Mouse (Mus musculus) intestine, postnatal 0 days (tissue): Measurements from ENCODE around the gene Zfp408. TPM values are rescaled to one million over a fixed set of nuclear protein-coding genes. Genes with fewer than 3 reads are reported as not detected.
"Not testable (repeated sequence)": the region's sequence is repeated elsewhere in the genome, so short reads cannot be mapped to it uniquely, and the experiment has no call there.

Experiments used
- ATAC-seq: fragments of 200-750 bp; cut with Nextera tagmentation; 2 replicates; pipeline ENCODE4 v1.8.0; 2017; ENCODE audit warnings: mild to moderate bottlenecking, moderate TSS enrichment, moderate library complexity
- H3K27ac ChIP-seq: fragments of 300-500 bp; sonication (generic); 2 replicates; pipeline ENCODE4 v1.5.1; 2014; ENCODE audit warnings: mild to moderate bottlenecking, low read depth, low read length, moderate library complexity
- H3K27me3 ChIP-seq: fragments of 300-500 bp; sonication (generic); replicated peaks from 2 replicates; pipeline ENCODE4 v1.6.1; 2014; ENCODE audit warnings: low read length, mixed read lengths; ENCODE audit not compliant: control insufficient read depth, insufficient read depth
- H3K36me3 ChIP-seq: fragments of 300-500 bp; sonication (generic); 2 replicates; pipeline ENCODE4 v1.6.1; 2014; ENCODE audit warnings: mild to moderate bottlenecking, moderate library complexity; ENCODE audit not compliant: control insufficient read depth, insufficient read depth
- H3K4me1 ChIP-seq: fragments of 300-500 bp; sonication (generic); replicated peaks from 2 replicates; pipeline ENCODE4 v1.6.1; 2014; ENCODE audit warnings: antibody characterized with exemption, low read length, mixed read lengths; ENCODE audit not compliant: control insufficient read depth, insufficient read depth
- H3K4me2 ChIP-seq: fragments of 300-500 bp; sonication (generic); replicated peaks from 2 replicates; pipeline ENCODE4 v1.6.1; 2014; ENCODE audit warnings: low read depth, mild to moderate bottlenecking, moderate library complexity
- H3K4me3 ChIP-seq: fragments of 300-500 bp; sonication (generic); 2 replicates; pipeline ENCODE4 v1.5.1; 2014; ENCODE audit warnings: low read depth, low read length
- H3K9ac ChIP-seq: fragments of 300-500 bp; sonication (generic); 2 replicates; pipeline ENCODE4 v1.6.1; 2014; ENCODE audit warnings: mild to moderate bottlenecking, low read depth, low read length
- H3K9me3 ChIP-seq: fragments of 300-500 bp; sonication (generic); 2 replicates; pipeline ENCODE4 v1.6.1; 2016; ENCODE audit warnings: mixed run types; ENCODE audit not compliant: control insufficient read depth
- CTCF ChIP-seq: sonication (generic); IDR thresholded peaks from 2 replicates; pipeline ENCODE4 v1.5.1; 2016; ENCODE audit warnings: low read depth, mild to moderate bottlenecking, control low read depth, antibody characterized with exemption, moderate library complexity
- WGBS: fragments of 180-500 bp; shearing (Covaris S2); extraction: QIAGEN DNeasy Blood & Tissue Kit; methylation state at CpG from one replicate; pipeline ENCODE4 v1.1.7; 2014; 5-methylcytosine and 5-hydroxymethylcytosine counted together
- polyA plus RNA-seq: library from polyadenylated mRNA; unstranded; fragments of >200 nt; fragmentation: Nextera tagmentation; extraction: Ambion mirVana; gene quantifications from 2 replicates; pipeline ENCODE4 v1.2.1, GENCODE M21; 2015

Gene Zfp408
- polyA plus RNA-seq, 1 experiment from 2014 or later, result 2.6 TPM

DNA sequence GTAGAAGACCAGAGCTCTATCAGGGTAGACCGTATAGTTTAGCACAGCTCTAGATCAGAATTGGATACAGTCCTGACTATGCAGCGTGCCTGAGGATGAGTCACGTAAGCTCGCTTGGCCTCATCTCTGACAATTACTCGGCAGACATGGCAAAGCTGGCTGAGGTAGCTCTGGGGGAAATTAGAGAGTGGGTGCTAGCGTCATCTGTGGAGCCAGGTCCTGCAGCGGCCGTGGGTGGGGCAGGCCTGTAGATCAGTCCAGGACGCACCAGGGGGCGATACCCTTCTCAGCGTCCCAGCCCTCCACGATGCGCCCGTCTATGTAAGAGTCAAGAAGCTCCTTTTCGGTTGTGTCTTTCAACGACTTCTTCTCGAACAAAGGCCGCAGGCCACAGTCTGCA lies 19.9 kb downstream of the Zfp408 start:
- 81% methylated on average over 18 of the region's 18 CpGs for WGBS
- no peak overlapping the region for H3K27ac ChIP-seq
- no peaks in the 10 kb centered on the region for H3K27me3 ChIP-seq

DNA sequence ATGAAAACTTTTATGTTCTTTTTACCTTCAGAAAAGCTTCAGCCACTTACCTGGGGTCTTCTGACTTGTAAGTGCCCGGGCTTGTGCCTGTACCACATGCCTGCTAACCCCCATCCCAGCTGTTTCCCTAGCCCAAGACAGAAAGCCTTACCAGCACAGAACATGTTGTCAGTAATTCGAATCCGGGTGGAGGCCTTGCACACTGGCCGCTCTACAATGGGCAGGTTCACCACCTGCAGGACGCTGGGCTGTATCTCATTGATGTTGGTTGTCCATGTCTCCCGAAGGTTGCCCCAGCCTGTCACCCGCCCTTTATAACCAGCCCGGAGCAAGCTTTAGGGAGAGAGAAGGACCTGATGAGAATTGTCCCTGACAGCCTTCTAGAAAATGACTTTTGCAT lies 21.4 kb downstream of the Zfp408 start:
- Histone ChIP-seq H3K36me3 (0 out of 2 replicates have a peak, but pooled peaks cover 5% of the 10 kb centered on the region), H3K4me3 (no peak overlapping the region), H3K4me1 (no peaks in the 10 kb centered on the region), H3K27me3 (no peaks in the 10 kb centered on the region), H3K27ac (no peak overlapping the region), H3K4me2 (no peak overlapping the region), H3K9ac (no peak overlapping the region), H3K9me3 (no peaks in the 10 kb centered on the region)
- 89% methylated on average over 8 of the region's 8 CpGs for WGBS
- no peak for TF ChIP-seq CTCF
- ATAC-seq, result no peak

More for the DNA sequence above, 19.9 kb downstream of the Zfp408 start:
- no peaks in the 10 kb centered on the region for H3K4me1 ChIP-seq
- H3K4me3 ChIP-seq, result no peak overlapping the region
- H3K9ac ChIP-seq, result no peak overlapping the region
- H3K4me2 ChIP-seq, result no peak overlapping the region
- ATAC-seq, result no peak
- H3K36me3 ChIP-seq, result no peaks in the 10 kb centered on the region
- no peaks in the 10 kb centered on the region for H3K9me3 ChIP-seq
- peak; percentile 20; the same call in 1 of the 2 replicates for TF ChIP-seq CTCF

DNA sequence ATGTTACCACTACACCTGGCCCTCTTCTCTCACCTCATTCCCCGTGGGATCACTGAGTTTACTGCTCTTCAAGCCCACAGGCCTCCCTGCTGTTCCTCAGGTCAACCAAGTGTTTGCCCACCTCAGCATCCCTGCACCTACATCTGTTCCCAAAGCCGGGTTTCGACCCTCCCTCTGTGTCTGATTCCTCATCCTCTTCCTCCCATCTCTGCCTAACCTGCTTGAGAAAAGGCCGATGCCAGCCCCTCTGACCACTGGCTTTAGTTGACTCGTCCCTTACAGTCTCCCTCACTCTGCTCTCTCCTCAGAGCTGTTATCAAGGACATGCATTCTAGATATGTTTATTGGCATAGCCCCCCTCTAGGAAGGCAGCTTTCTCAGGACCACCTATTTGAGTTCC lies 22.1 kb downstream of the Zfp408 start:
- Histone ChIP-seq H3K4me1 (no peaks in the 10 kb centered on the region), H3K27ac (no peak overlapping the region), H3K4me2 (no peak overlapping the region), H3K9ac (no peak overlapping the region), H3K36me3 (peaks cover 7% of the 10 kb centered on the region), H3K4me3 (no peak overlapping the region), H3K27me3 (no peaks in the 10 kb centered on the region), H3K9me3 (no peaks in the 10 kb centered on the region)
- 72% methylated on average over 5 of the region's 5 CpGs for WGBS
- ATAC-seq, result no peak
- TF ChIP-seq CTCF, result no peak

DNA sequence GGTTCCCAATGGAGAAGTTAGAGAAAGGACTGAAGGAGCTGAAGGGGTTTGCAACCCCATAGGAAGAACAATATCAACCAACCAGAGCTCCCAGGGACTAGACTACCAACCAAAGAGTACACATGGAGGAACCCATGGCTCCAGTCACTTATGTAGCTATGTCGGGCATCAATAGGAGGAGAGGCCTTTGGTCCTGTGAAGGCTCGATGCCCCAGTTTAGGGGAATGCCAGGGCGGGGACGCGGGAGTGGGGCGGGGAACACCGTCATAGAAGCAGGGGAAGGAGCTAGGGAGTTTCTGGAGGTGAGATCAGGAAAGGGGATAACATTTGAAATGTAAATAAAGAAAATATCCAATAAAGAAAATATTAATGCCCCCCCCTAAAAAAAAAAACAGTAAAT lies 26.2 kb downstream of the Zfp408 start:
- not testable (repeated sequence) for H3K9ac ChIP-seq, H3K4me1 ChIP-seq, H3K27me3 ChIP-seq, H3K9me3 ChIP-seq, H3K4me3 ChIP-seq, H3K27ac ChIP-seq, H3K4me2 ChIP-seq, ATAC-seq
- WGBS, result 91% methylated on average over 7 of the region's 7 CpGs
- peaks cover 46% of the 10 kb centered on the region for H3K36me3 ChIP-seq

DNA sequence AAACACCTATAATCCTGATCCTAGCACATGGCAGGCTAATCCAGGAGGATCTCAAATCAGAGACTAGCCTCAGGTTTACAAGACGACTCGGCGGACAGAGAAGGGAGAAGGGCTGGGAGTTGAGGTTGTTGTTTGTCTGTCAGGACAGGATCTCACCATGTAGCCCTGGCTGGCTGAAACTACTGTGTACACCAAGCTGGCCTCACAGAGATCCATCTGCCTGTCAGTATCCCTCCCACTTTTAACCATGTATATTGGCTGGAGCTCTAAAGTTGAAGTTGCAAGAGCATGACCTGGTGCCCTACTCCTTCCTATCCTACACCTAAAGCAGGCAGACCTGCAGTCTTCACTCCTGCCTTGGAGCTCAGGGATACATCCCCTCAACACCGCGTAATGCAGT lies 27.2 kb downstream of the Zfp408 start:
- Histone ChIP-seq H3K4me2 (no peak overlapping the region), H3K9ac (no peak overlapping the region), H3K4me1 (no peaks in the 10 kb centered on the region), H3K4me3 (no peak overlapping the region), H3K36me3 (peaks cover 55% of the 10 kb centered on the region), H3K27ac (no peak overlapping the region), H3K27me3 (no peaks in the 10 kb centered on the region), H3K9me3 (no peaks in the 10 kb centered on the region)
- 90% methylated on average over 5 of the region's 5 CpGs for WGBS
- ATAC-seq, result no peak
- no peak for TF ChIP-seq CTCF

DNA sequence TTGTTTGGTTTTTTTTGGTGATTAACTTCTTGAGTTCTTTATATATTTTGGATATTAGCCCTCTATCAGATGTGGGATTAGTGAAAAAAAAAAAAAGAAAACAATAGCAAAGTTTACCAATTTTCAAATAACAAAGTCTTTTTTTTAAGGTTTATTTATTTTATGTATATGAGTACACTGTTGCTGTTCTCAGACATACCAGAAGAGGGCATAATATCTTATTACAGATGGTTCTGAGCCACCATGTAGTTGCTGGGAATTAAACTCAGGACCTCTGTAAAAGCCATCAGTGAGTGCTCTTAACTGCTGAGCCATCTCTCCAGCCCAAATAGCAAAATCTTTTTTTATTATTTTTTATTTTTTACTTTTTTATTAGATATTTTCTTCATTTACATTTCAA lies 40.2 kb downstream of the Zfp408 start:
- H3K9ac ChIP-seq, H3K4me1 ChIP-seq, ATAC-seq, H3K4me2 ChIP-seq, H3K27me3 ChIP-seq, H3K27ac ChIP-seq, H3K9me3 ChIP-seq, H3K4me3 ChIP-seq: not testable (repeated sequence)
- peak; percentile 5; the same call in 1 of the 2 replicates for TF ChIP-seq CTCF
- peaks cover 62% of the 10 kb centered on the region for H3K36me3 ChIP-seq

DNA sequence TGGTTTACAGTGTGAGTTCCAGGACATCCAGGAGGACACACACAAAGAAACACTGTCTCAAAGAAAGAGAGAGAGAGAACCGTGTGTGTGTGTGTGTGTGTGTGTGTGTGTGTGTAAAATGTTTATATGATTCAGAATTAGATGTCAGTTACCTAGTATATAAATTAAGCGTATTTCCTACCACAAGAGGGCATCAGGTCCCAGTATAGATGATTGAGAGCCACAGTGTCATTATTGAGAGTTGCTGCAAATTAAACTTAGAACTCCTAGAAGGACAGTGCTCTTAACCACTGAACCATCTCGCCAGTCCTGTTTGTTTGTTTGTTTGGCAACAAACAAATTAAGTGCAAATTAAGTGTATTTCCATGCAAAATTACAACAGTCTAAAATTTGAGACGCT lies 47.2 kb downstream of the Zfp408 start:
- H3K27ac ChIP-seq, result no peak overlapping the region
- no peak for ATAC-seq
- no peak overlapping the region for H3K4me3 ChIP-seq
- no peaks in the 10 kb centered on the region for H3K27me3 ChIP-seq
- peaks cover 66% of the 10 kb centered on the region for H3K36me3 ChIP-seq
- no peak overlapping the region for H3K9ac ChIP-seq
- 84% methylated on average over 4 of the region's 4 CpGs for WGBS
- TF ChIP-seq CTCF, result peak; percentile 56
- no peak overlapping the region for H3K4me2 ChIP-seq
- H3K9me3 ChIP-seq, result no peaks in the 10 kb centered on the region
- no peaks in the 10 kb centered on the region for H3K4me1 ChIP-seq
